Comparison of ENCODE assay signal across 8 mouse cellular contexts in the genomic region with DNA sequence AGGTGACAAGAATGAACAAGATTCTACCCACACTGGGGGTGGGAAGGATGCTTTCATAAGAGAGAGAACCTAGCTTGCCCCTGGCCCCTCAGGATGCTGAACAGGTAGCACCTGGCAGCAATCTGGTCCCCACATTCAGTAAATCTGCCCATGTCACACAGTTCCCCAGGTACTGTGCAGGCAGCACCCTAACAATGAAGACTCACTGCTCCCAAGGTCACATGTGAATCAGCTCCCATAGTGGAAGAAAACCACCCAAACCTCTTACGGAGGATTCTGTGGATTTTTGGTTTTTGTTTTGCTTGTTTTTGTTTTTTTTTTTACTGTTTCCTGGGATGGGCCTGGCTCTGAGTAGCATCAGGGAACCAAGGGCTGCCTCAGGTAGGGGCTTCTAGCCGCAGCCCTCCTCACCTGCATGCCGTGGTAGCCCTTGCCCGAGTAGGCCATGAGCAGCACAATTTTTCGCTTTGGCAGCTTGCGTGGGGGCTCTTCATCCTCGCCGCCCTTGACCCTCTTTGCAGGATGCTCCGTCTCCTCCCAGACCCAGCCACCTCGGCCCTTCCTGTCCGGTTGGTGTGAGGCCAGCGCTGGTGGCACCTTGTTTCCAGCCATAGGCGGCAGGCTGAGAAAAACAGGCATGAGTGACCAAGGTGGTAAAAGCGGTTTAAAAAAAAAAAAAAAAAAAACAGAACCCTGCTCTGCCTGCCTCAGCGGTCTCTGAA. TPM values are rescaled to one million over a fixed set of nuclear protein-coding genes. Genes with fewer than 3 reads are reported as not detected.
DNase-seq lines count a peak whose midpoint lies in the region; ATAC-seq and TF ChIP-seq lines count a peak whose summit lies in the region.

No protein-coding gene starts in this region.

- no peaks in the 10 kb centered on the region for H3K36me3 ChIP-seq in kidney, adult 2 months (ENCODE audit: control insufficient read depth, insufficient read depth, low read length)
- peaks cover 43% of the 10 kb centered on the region for H3K36me3 ChIP-seq in hindbrain, embryonic 12.5 days
- H3K36me3 ChIP-seq in midbrain, embryonic 11.5 days (ENCODE audit: control insufficient read depth, insufficient read depth, low read length), result peaks cover 7% of the 10 kb centered on the region

- peak overlapping the region; percentile 97 for H3K4me2 ChIP-seq in hindbrain, embryonic 12.5 days (replicated peaks)
- peak overlapping the region; percentile 95 for H3K4me2 ChIP-seq in midbrain, embryonic 11.5 days

- 15% methylated on average over 15 of the region's 15 CpGs for WGBS in kidney, adult 2 months
- WGBS in hindbrain, embryonic 12.5 days, result 22% methylated on average over 15 of the region's 15 CpGs
- WGBS in midbrain, embryonic 11.5 days, result 24% methylated on average over 15 of the region's 15 CpGs

- peak overlapping the region; percentile 64 for H3K4me3 ChIP-seq in kidney, adult 2 months (ENCODE audit: insufficient read depth, low read depth, low read length)
- peak overlapping the region; percentile 64 for H3K4me3 ChIP-seq in cortical plate, adult 2 months (ENCODE audit: insufficient read depth, low read length)
- H3K4me3 ChIP-seq in hindbrain, embryonic 12.5 days, result peak overlapping the region; percentile 91
- peak overlapping the region; percentile 65 for H3K4me3 ChIP-seq in midbrain, embryonic 11.5 days (ENCODE audit: low read depth, low read length)

- TF ChIP-seq POLR2A in kidney, adult 2 months (IDR thresholded peaks at IDR 0.05; ENCODE audit: low read depth, low read length), result no peak
- TF ChIP-seq POLR2A in cortical plate, adult 2 months (IDR thresholded peaks at IDR 0.05; ENCODE audit: extremely low read depth, insufficient read depth, low read length), result no peak

- no peak for ATAC-seq in hindbrain, embryonic 12.5 days (ENCODE audit: low FRiP score)
- ATAC-seq in midbrain, embryonic 11.5 days (ENCODE audit: low FRiP score), result no peak

- peak overlapping the region; percentile 88 for H3K9ac ChIP-seq in hindbrain, embryonic 12.5 days
- peak overlapping the region; percentile 69 for H3K9ac ChIP-seq in midbrain, embryonic 11.5 days (ENCODE audit: low read length)

- H3K9me3 ChIP-seq in hindbrain, embryonic 12.5 days (replicated peaks), result no peaks in the 10 kb centered on the region
- H3K9me3 ChIP-seq in midbrain, embryonic 11.5 days (ENCODE audit: control insufficient read depth, low read length), result no peaks in the 10 kb centered on the region

- no peak overlapping the region for H3K27ac ChIP-seq in kidney, adult 2 months (ENCODE audit: insufficient read depth, low read depth, low read length)
- H3K27ac ChIP-seq in cortical plate, adult 2 months (ENCODE audit: insufficient read depth, low read length), result no peak overlapping the region
- no peak overlapping the region for H3K27ac ChIP-seq in hindbrain, embryonic 12.5 days
- no peak overlapping the region for H3K27ac ChIP-seq in midbrain, embryonic 11.5 days (ENCODE audit: low read depth, low read length)

- no peaks in the 10 kb centered on the region for H3K27me3 ChIP-seq in kidney, adult 2 months (replicated peaks; ENCODE audit: control insufficient read depth, insufficient read depth, low read length)
- no peaks in the 10 kb centered on the region for H3K27me3 ChIP-seq in hindbrain, embryonic 12.5 days
- no peaks in the 10 kb centered on the region for H3K27me3 ChIP-seq in midbrain, embryonic 11.5 days (ENCODE audit: control insufficient read depth, insufficient read depth, low read length)

- no peak for TF ChIP-seq CTCF in kidney, adult 2 months (conservative IDR thresholded peaks at IDR 0.05; ENCODE audit: insufficient read depth, insufficient read length, low read depth, low read length)
- no peak for TF ChIP-seq CTCF in cortical plate, adult 2 months (IDR thresholded peaks at IDR 0.05; ENCODE audit: extremely low read depth, insufficient read depth, low read length)

- DNase-seq in kidney, adult 2 months, result no peak
- no peak for DNase-seq in kidney, adult 9 months
- peak; percentile 80 for DNase-seq in midbrain, embryonic 11.5 days (ENCODE audit: low spot score, missing footprints)
- no peak for DNase-seq in gastrocnemius, adult 18-20 months (ENCODE audit: low spot score)
- no peak for DNase-seq in layer of hippocampus, adult 11-12 months (ENCODE audit: low spot score)
- no peak for DNase-seq in thymus, postnatal 14 days

- peaks cover 3% of the 10 kb centered on the region; the same call in 1 of the 2 replicates for H3K4me1 ChIP-seq in kidney, adult 2 months (ENCODE audit: control insufficient read depth, insufficient read depth, low read length)
- H3K4me1 ChIP-seq in cortical plate, adult 2 months (ENCODE audit: control insufficient read depth, insufficient read depth, low read length), result no peaks in the 10 kb centered on the region
- H3K4me1 ChIP-seq in hindbrain, embryonic 12.5 days, result peaks cover 19% of the 10 kb centered on the region
- peaks cover 10% of the 10 kb centered on the region for H3K4me1 ChIP-seq in midbrain, embryonic 11.5 days (ENCODE audit: control insufficient read depth, insufficient read depth, low read length)

RNA-seq across cellular contexts. Expression of a gene that starts 1.0 kb away (rescaled TPM):
- 38.6 TPM in 2 replicates for polyA plus RNA-seq in kidney, adult 2 months (2012; rRNA removed)
- polyA plus RNA-seq in cortical plate, adult 2 months (2012; rRNA removed), result 19.6 and 20.1 TPM in 2 replicates
- 23.4 and 24.1 TPM in 2 replicates for polyA plus RNA-seq in hindbrain, embryonic 12.5 days (2016; fragmentation: Nextera tagmentation; extraction: Ambion mirVana)
- 14.9 and 16.5 TPM in 2 replicates for polyA plus RNA-seq in midbrain, embryonic 11.5 days (2014; fragmentation: Nextera tagmentation; extraction: Ambion mirVana)
- 10 to 100 TPM; 10.7 to 11.4 TPM for total RNA-seq in gastrocnemius, adult 18-20 months (2021)

RNA-seq across cellular contexts. Expression of a gene that starts 8.9 kb away (rescaled TPM):
- 28.2 and 29.6 TPM in 2 replicates for polyA plus RNA-seq in kidney, adult 2 months (2012; rRNA removed)
- polyA plus RNA-seq in cortical plate, adult 2 months (2012; rRNA removed), result 26.8 TPM in 2 replicates
- 55.4 and 61.4 TPM in 2 replicates for polyA plus RNA-seq in hindbrain, embryonic 12.5 days (2016; fragmentation: Nextera tagmentation; extraction: Ambion mirVana)
- 40.0 and 40.2 TPM in 2 replicates for polyA plus RNA-seq in midbrain, embryonic 11.5 days (2014; fragmentation: Nextera tagmentation; extraction: Ambion mirVana)
- 10 to 100 TPM; 21.2 to 24.9 TPM for total RNA-seq in gastrocnemius, adult 18-20 months (2021)

RNA-seq across cellular contexts. Expression of a gene that starts 30.5 kb away (rescaled TPM):
- polyA plus RNA-seq in kidney, adult 2 months (2012; rRNA removed), result 43.7 and 44.0 TPM in 2 replicates
- 56.4 and 57.8 TPM in 2 replicates for polyA plus RNA-seq in cortical plate, adult 2 months (2012; rRNA removed)
- 35.4 and 38.1 TPM in 2 replicates for polyA plus RNA-seq in hindbrain, embryonic 12.5 days (2016; fragmentation: Nextera tagmentation; extraction: Ambion mirVana)
- polyA plus RNA-seq in midbrain, embryonic 11.5 days (2014; fragmentation: Nextera tagmentation; extraction: Ambion mirVana), result 28.1 and 36.1 TPM in 2 replicates
- 10 to 100 TPM; 57.4 to 66.1 TPM for total RNA-seq in gastrocnemius, adult 18-20 months (2021)
